Mouse (Mus musculus) erythroblast, embryonic 14.5 days (primary cell): ENCODE measurements around the gene Fam98c. TPM values are rescaled to one million over a fixed set of nuclear protein-coding genes. Genes with fewer than 3 reads are reported as not detected.

Experiments used
- H3K27me3 ChIP-seq: 2 replicates; pipeline ENCODE4 v1.6.1; 2012; ENCODE audit warnings: inconsistent platforms; ENCODE audit not compliant: control insufficient read depth
- H3K36me3 ChIP-seq: 2 replicates; pipeline ENCODE4 v1.6.1; 2012; ENCODE audit warnings: mild to moderate bottlenecking, inconsistent platforms; ENCODE audit not compliant: control insufficient read depth
- H3K4me1 ChIP-seq: 2 replicates; pipeline ENCODE4 v1.6.1; 2012; ENCODE audit warnings: inconsistent platforms; ENCODE audit not compliant: control insufficient read depth
- H3K4me3 ChIP-seq: replicated peaks from 2 replicates; pipeline ENCODE3; 2012; ENCODE audit warnings: moderate library complexity, mild to moderate bottlenecking, inconsistent platforms
- H3K9me3 ChIP-seq: 2 replicates; pipeline ENCODE4 v1.6.1; 2012; ENCODE audit warnings: low read length, inconsistent platforms, mixed read lengths; ENCODE audit not compliant: control insufficient read depth
- GATA1 ChIP-seq: IDR thresholded peaks from 2 replicates; pipeline ENCODE4 v1.6.1; 2012; ENCODE audit warnings: low read length, inconsistent platforms, mixed read lengths
- TAL1 ChIP-seq: IDR thresholded peaks from 3 replicates; pipeline ENCODE4 v1.6.1; 2012; ENCODE audit warnings: low read length, inconsistent platforms, mixed read lengths
- polyA plus RNA-seq: library from polyadenylated mRNA; stranded (reverse); fragments of >175 nt; gene quantifications from 2 replicates; pipeline ENCODE4 v1.2.3, GENCODE M21; 2012

Gene Fam98c
- polyA plus RNA-seq, 1 experiment: 1.1 TPM

GRCm38 (mm10) chr7:29137429-29137828 lies 18.6 kb downstream of the Fam98c start:
- Histone ChIP-seq H3K4me3 (no peak overlapping the region), H3K27me3 (peaks cover 16% of the 10 kb centered on the region), H3K4me1 (no peaks in the 10 kb centered on the region)

GRCm38 (mm10) chr7:29134693-29135386 lies 21.2 kb downstream of the Fam98c start, which contains the start of gene Rasgrp4:
Gene Rasgrp4 (plus strand): TSS chr7:29134851.
- no peak for TF ChIP-seq TAL1
- TF ChIP-seq GATA1: no peak
- Histone ChIP-seq H3K36me3 (no peaks in the 10 kb centered on the region), H3K4me1 (no peaks in the 10 kb centered on the region), H3K27me3 (peaks cover 16% of the 10 kb centered on the region), H3K4me3 (no peak within 1 kb of the TSS), H3K9me3 (no peaks in the 10 kb centered on the region)

More at GRCm38 (mm10) chr7:29137429-29137828, 18.6 kb downstream of the Fam98c start:
- TF ChIP-seq GATA1 (no peak), TAL1 (no peak)
- Histone ChIP-seq H3K36me3 (no peaks in the 10 kb centered on the region), H3K9me3 (no peaks in the 10 kb centered on the region)

- TF ChIP-seq GATA1: no peak
- no peak for TF ChIP-seq TAL1
- Histone ChIP-seq H3K27me3 (peaks cover 16% of the 10 kb centered on the region), H3K4me1 (no peaks in the 10 kb centered on the region), H3K4me3 (no peak overlapping the region), H3K9me3 (no peaks in the 10 kb centered on the region), H3K36me3 (no peaks in the 10 kb centered on the region)
These were observed 21.8 kb downstream of the Fam98c start for GRCm38 (mm10) chr7:29134230-29134629.

- peaks cover 3% of the 10 kb centered on the region; the same call in 1 of the 2 replicates for H3K27me3 ChIP-seq
- no peaks in the 10 kb centered on the region for H3K36me3 ChIP-seq
- no peaks in the 10 kb centered on the region for H3K9me3 ChIP-seq
- peaks cover 22% of the 10 kb centered on the region for H3K4me1 ChIP-seq
- no peak overlapping the region for H3K4me3 ChIP-seq
- TF ChIP-seq TAL1 (no peak), GATA1 (no peak)
These were observed 27.3 kb downstream of the Fam98c start for GRCm38 (mm10) chr7:29128725-29129124.

GRCm38 (mm10) chr7:29126173-29126915 lies 29.7 kb downstream of the Fam98c start:
- no peaks in the 10 kb centered on the region for H3K36me3 ChIP-seq
- H3K27me3 ChIP-seq: peaks cover 3% of the 10 kb centered on the region; the same call in 1 of the 2 replicates
- H3K9me3 ChIP-seq: no peaks in the 10 kb centered on the region
- H3K4me3 ChIP-seq: no peak overlapping the region
- H3K4me1 ChIP-seq: peaks cover 22% of the 10 kb centered on the region
- TF ChIP-seq GATA1 (no peak), TAL1 (no peak)

GRCm38 (mm10) chr7:29124970-29125369 lies 31.1 kb downstream of the Fam98c start, which contains the start of gene Ryr1:
Gene Ryr1 (minus strand): TSS chr7:29125179.
- Histone ChIP-seq H3K9me3 (no peaks in the 10 kb centered on the region), H3K27me3 (peaks cover 3% of the 10 kb centered on the region; the same call in 1 of the 2 replicates), H3K4me1 (peaks cover 22% of the 10 kb centered on the region), H3K36me3 (no peaks in the 10 kb centered on the region), H3K4me3 (peak within 1 kb of the TSS; percentile 17)
- no peak for TF ChIP-seq TAL1

GRCm38 (mm10) chr7:29123531-29124358 lies 32.3 kb downstream of the Fam98c start:
- no peaks in the 10 kb centered on the region for H3K36me3 ChIP-seq
- peaks cover 22% of the 10 kb centered on the region for H3K4me1 ChIP-seq
- no peak for TF ChIP-seq TAL1
- no peak overlapping the region for H3K4me3 ChIP-seq
- H3K27me3 ChIP-seq: peaks cover 3% of the 10 kb centered on the region; the same call in 1 of the 2 replicates
- H3K9me3 ChIP-seq: no peaks in the 10 kb centered on the region

GRCm38 (mm10) chr7:29122821-29123220 lies 33.2 kb downstream of the Fam98c start:
- TF ChIP-seq GATA1 (no peak), TAL1 (no peak)
- Histone ChIP-seq H3K4me3 (no peak overlapping the region), H3K36me3 (no peaks in the 10 kb centered on the region), H3K4me1 (peaks cover 22% of the 10 kb centered on the region), H3K9me3 (no peaks in the 10 kb centered on the region), H3K27me3 (peaks cover 3% of the 10 kb centered on the region; the same call in 1 of the 2 replicates)

GRCm38 (mm10) chr7:29119526-29119925 lies 36.5 kb downstream of the Fam98c start:
- Histone ChIP-seq H3K4me3 (no peak overlapping the region), H3K9me3 (no peaks in the 10 kb centered on the region), H3K36me3 (no peaks in the 10 kb centered on the region), H3K4me1 (peaks cover 1% of the 10 kb centered on the region), H3K27me3 (no peaks in the 10 kb centered on the region; the same call in 1 of the 2 replicates)
- TF ChIP-seq TAL1 (no peak), GATA1 (no peak)
